Mouse (Mus musculus) limb, embryonic 12.5 days (tissue): ENCODE results near the gene Hdac5. TPM values are rescaled to one million over a fixed set of nuclear protein-coding genes. Genes with fewer than 3 reads are reported as not detected.

Source experiments
- ATAC-seq: fragments of 200-750 bp; cut with Nextera tagmentation; 2 replicates; pipeline ENCODE4 v1.8.0; 2017; ENCODE audit warnings: low read depth, moderate TSS enrichment; ENCODE audit not compliant: insufficient number of reproducible peaks, insufficient read depth, low FRiP score, low TSS enrichment
- H3K27ac ChIP-seq: fragments of 300-500 bp; sonication (generic); 2 replicates; pipeline ENCODE4 v1.5.1; 2016; ENCODE audit warnings: mild to moderate bottlenecking, moderate library complexity
- H3K27me3 ChIP-seq: fragments of 300-500 bp; sonication (generic); 2 replicates; pipeline ENCODE4 v1.6.1; 2016; ENCODE audit warnings: mild to moderate bottlenecking, moderate library complexity
- H3K36me3 ChIP-seq: fragments of 300-500 bp; sonication (generic); 2 replicates; pipeline ENCODE4 v1.6.1; 2016; ENCODE audit warnings: mild to moderate bottlenecking, moderate library complexity
- H3K4me1 ChIP-seq: fragments of 300-500 bp; sonication (generic); replicated peaks from 2 replicates; pipeline ENCODE4 v1.6.1; 2016
- H3K4me2 ChIP-seq: fragments of 300-500 bp; sonication (generic); 2 replicates; pipeline ENCODE4 v1.6.1; 2016; ENCODE audit warnings: mild to moderate bottlenecking, moderate library complexity
- H3K4me3 ChIP-seq: fragments of 300-500 bp; sonication (generic); replicated peaks from 2 replicates; pipeline ENCODE4 v1.5.1; 2016; ENCODE audit warnings: mild to moderate bottlenecking
- H3K9ac ChIP-seq: fragments of 300-500 bp; sonication (generic); replicated peaks from 2 replicates; pipeline ENCODE4 v1.6.1; 2016; ENCODE audit warnings: mild to moderate bottlenecking, moderate library complexity
- H3K9me3 ChIP-seq: fragments of 300-500 bp; sonication (generic); 2 replicates; pipeline ENCODE4 v1.6.1; 2016; ENCODE audit warnings: mild to moderate bottlenecking, moderate library complexity
- WGBS: fragments of 180-500 bp; shearing (Covaris S2); methylation state at CpG from one replicate; pipeline ENCODE4 v1.1.7; 2016; 5-methylcytosine and 5-hydroxymethylcytosine counted together
- microRNA-seq: library from miRNA; unstranded; fragments of <30 nt; microRNA quantifications from one replicate; pipeline ENCODE4, GENCODE M21; 2017
- polyA plus RNA-seq: library from polyadenylated mRNA; unstranded; fragments of >200 nt; fragmentation: Nextera tagmentation; extraction: Ambion mirVana; gene quantifications from 2 replicates; pipeline ENCODE4 v1.2.1, GENCODE M21; 2016

Gene Hdac5
- polyA plus RNA-seq, 1 experiment from 2014 or later, result 58.1 TPM

DNA sequence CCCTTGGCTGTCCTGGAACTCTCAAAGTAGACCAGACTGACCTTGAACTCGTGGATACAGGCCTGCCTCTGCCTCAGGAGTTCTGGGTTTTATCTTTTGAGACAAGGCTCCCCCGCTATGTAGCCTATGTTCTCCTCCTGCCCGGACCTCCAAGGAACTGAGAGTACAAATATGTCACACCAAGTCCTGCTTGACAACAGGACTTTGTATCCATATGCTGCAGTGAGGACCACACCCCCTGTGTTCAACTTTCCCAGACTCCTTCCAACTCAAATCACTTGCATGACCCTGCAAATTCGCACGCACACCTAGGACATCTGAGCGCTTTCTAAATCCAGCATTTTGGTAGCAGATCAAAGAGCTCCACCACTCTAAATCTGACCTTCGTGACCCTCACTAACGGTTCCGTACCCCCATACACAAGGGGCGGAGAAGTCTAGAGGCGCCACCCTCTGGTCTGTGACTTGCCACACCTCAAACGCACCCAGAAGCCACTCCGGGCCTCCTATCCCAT, 85.0 kb downstream of the Hdac5 start:
- 18% methylated on average over 13 of the region's 13 CpGs for WGBS
- peaks cover 80% of the 10 kb centered on the region for H3K27me3 ChIP-seq
- H3K9ac ChIP-seq, result peak overlapping the region; percentile 40; the same call in 1 of the 2 replicates
- no peak overlapping the region for H3K27ac ChIP-seq
- H3K36me3 ChIP-seq, result no peaks in the 10 kb centered on the region
- no peak for ATAC-seq
- H3K4me1 ChIP-seq, result peaks cover 30% of the 10 kb centered on the region
- H3K4me3 ChIP-seq, result peak overlapping the region; percentile 38
- H3K4me2 ChIP-seq, result peak overlapping the region; percentile 60
- H3K9me3 ChIP-seq, result no peaks in the 10 kb centered on the region

Small RNAs within 50 kb of the gene (microRNA-seq; reads per million reads assigned to microRNA genes)
- 0.70 reads per million for gene Mir8101

Other genes starting within 250 kb of the Hdac5 start
- gene Cfap97d1, start 245.9 kb downstream of the Hdac5 start, polyA plus RNA-seq, result not detected in 2 replicates
- gene Dusp3, start 243.2 kb downstream of the Hdac5 start, polyA plus RNA-seq, result 11.2 and 11.6 TPM in 2 replicates
- 13.7 and 16.3 TPM in 2 replicates for gene Mpp3, start 201.7 kb downstream of the Hdac5 start, polyA plus RNA-seq
- 0.40 and 0.70 TPM in 2 replicates for gene Cd300lg, start 188.7 kb downstream of the Hdac5 start, polyA plus RNA-seq
- gene Mpp2, start 141.7 kb downstream of the Hdac5 start, polyA plus RNA-seq, result 12.6 and 14.3 TPM in 2 replicates
- gene Ppy, start 128.8 kb downstream of the Hdac5 start, polyA plus RNA-seq, result not detected in 2 replicates
- gene Pyy, start 122.3 kb downstream of the Hdac5 start, polyA plus RNA-seq, result not detected in 2 replicates
- 0.24 TPM in 1 of 2 replicates, not detected in the other for gene Nags, start 84.7 kb downstream of the Hdac5 start, polyA plus RNA-seq
- 40.6 and 44.2 TPM in 2 replicates for gene Tmem101, start 73.8 kb downstream of the Hdac5 start, polyA plus RNA-seq
- gene Lsm12, start 44.9 kb downstream of the Hdac5 start, polyA plus RNA-seq, result 103 TPM in 2 replicates
- gene G6pc3, start 40.5 kb downstream of the Hdac5 start, polyA plus RNA-seq, result 36.6 and 36.8 TPM in 2 replicates
- 21.7 and 23.5 TPM in 2 replicates for gene BC030867, start 18.7 kb upstream of the Hdac5 start, polyA plus RNA-seq
- gene Asb16, start 38.6 kb upstream of the Hdac5 start, polyA plus RNA-seq, result 0.16 and 0.19 TPM in 2 replicates
- 47.4 and 48.9 TPM in 2 replicates for gene Tmub2, start 54.8 kb upstream of the Hdac5 start, polyA plus RNA-seq
- 22.3 and 22.9 TPM in 2 replicates for gene Atxn7l3, start 66.5 kb upstream of the Hdac5 start, polyA plus RNA-seq
- 101 TPM in 2 replicates for gene Ubtf, start 89.6 kb upstream of the Hdac5 start, polyA plus RNA-seq
- 22.6 and 25.0 TPM in 2 replicates for gene Slc4a1, start 136.0 kb upstream of the Hdac5 start, polyA plus RNA-seq
- 1.7 and 2.3 TPM in 2 replicates for gene Rundc3a, start 163.2 kb upstream of the Hdac5 start, polyA plus RNA-seq
- gene Slc25a39, start 177.8 kb upstream of the Hdac5 start, polyA plus RNA-seq, result 164 and 174 TPM in 2 replicates
- gene Grn, start 200.1 kb upstream of the Hdac5 start, polyA plus RNA-seq, result 101 and 106 TPM in 2 replicates
- gene Fam171a2, start 217.5 kb upstream of the Hdac5 start, polyA plus RNA-seq, result 9.7 and 10.7 TPM in 2 replicates
- gene Itga2b, start 240.0 kb upstream of the Hdac5 start, polyA plus RNA-seq, result 6.9 and 7.0 TPM in 2 replicates